Mouse (Mus musculus) kidney, adult 18-20 months (tissue): Measurements from ENCODE around the gene Hnrnpa2b1.
"Not testable (repeated sequence)": the region's sequence is repeated elsewhere in the genome, so short reads cannot be mapped to it uniquely, and the experiment has no call there.

ENCODE experiments used
- DNase-seq: peaks from one replicate; pipeline ENCODE4 v3.0.0; 2021

The Hnrnpa2b1 gene

GRCm38 (mm10) chr6:51469715-51470310, at the start of gene Hnrnpa2b1:
Hnrnpa2b1 (minus strand) TSS chr6:51469894.
- peak; percentile 100 for DNase-seq

GRCm38 (mm10) chr6:51514860-51515259, 45.2 kb upstream of the Hnrnpa2b1 start:
- DNase-seq: no peak

DNA sequence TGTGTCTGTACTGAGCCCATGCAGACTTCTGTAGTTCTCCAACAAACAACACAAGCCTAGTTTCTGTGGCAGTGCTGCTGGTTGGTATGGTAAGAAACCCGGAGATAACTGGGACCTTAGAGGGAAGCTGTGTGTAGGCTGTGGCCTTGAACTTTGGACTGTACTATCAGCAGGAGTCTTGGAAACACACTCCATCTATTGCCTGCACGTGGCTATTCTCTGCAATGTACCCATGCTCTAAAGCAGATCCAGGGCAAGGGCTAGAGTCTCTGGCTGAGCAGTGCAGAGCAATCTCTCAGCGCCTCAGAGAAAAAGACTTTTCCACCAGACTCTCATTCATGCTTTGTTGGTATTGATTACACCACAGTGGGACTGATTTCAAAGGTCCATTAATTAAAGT, 44.1 kb upstream of the Hnrnpa2b1 start:
- no peak for DNase-seq

- DNase-seq: no peak
Measured at GRCm38 (mm10) chr6:51510946-51511345, 41.3 kb upstream of the Hnrnpa2b1 start.

DNA sequence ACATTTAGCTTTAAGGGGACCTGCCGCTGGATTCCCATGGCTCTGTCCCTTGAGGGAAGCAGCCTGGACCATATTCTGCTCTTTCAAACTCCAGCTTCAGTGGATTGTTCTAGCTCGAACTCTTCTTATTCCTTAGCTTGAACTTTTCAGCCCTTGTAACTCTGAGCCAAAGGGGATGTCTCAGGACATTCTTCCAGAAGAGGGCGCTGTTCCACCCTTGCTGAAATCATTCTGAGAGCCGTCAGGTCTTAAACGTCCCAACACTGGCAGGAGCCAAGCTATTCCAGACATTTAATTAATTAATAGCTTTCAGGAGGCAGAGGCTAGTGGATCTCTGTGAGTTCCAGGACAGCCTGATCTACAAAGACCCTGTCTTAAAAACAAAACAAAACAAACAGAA, 40.4 kb upstream of the Hnrnpa2b1 start:
- peak; percentile 51 for DNase-seq

GRCm38 (mm10) chr6:51508750-51509648, 39.3 kb upstream of the Hnrnpa2b1 start:
- DNase-seq: peak; percentile 74

GRCm38 (mm10) chr6:51507556-51507955, 37.9 kb upstream of the Hnrnpa2b1 start:
- DNase-seq: no peak

DNA sequence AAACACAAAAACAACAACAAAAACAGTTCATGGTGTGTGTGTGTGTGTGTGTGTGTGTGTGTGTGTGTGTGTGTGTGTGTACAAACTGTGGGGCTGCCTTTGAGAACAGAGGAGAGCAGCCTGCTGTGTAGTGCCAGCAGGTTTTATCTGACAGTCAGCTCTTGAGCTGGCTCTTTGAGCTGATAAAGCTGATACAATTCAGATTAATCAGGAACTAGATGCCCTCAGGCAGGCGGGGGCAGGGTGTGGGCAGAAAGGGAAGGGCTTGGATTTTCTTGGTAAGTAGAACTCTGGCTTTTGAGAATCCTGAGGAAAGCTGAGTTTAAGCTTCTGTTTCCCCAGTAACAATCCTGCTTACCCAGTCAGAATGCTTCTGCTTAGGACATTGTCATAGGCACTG, 36.0 kb upstream of the Hnrnpa2b1 start:
- no peak for DNase-seq

DNA sequence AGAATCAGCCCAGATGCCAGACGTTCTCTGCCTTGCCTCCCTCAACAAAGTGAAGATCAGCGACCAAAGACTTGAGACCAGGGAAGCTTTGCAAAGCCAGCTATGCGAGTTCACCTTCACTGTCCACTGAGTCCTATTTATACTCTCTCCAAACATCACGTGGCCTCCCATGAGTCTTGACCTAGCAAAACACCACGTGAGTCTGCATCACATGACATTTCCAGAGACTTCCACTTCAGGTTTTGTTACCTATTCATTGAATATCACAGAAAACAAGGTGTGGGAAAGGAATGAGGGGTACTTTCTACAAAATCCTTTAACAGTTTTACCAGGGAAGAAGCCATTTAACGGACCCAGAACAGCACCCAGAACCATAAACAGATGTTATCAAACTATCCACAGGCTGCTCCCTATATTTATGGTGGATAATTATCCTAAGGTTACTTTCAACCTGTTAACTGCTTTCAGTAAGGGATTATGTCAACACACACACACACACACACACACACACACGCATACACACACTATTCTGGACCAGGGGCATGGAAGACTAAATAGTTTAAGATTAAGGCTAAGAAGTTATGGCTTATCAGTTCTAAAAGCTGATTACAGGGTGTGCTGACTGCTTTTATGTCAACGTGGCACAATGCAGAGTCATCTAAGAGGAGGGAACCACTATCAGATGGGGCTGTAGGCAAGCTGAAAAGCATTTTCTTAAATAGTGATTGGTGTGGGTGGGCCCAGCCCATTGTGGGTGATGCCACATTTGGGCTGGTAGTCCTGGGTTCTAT, 27.8 kb upstream of the Hnrnpa2b1 start:
- no peak for DNase-seq

- DNase-seq: peak; percentile 45
Measured at GRCm38 (mm10) chr6:51489787-51490186, 20.1 kb upstream of the Hnrnpa2b1 start.

DNA sequence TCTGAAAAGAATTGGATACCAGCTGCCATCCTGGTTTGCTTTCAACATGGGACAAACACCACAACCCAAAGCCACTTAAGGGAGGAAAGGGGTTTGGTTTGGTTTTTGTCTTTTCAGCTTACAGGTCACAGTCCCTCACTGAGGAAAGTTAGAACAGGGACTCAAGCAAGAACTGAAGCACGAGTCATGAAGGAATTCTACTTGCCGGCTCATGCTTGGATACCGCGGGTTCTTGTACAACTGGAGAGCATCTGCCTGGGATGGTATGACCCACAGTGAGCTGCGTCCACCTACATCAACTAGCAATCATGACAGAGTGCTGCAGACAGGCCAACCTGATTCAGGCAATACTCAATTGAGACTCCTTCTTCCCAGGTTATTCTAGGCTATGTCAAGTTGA, 17.0 kb upstream of the Hnrnpa2b1 start:
- no peak for DNase-seq

DNA sequence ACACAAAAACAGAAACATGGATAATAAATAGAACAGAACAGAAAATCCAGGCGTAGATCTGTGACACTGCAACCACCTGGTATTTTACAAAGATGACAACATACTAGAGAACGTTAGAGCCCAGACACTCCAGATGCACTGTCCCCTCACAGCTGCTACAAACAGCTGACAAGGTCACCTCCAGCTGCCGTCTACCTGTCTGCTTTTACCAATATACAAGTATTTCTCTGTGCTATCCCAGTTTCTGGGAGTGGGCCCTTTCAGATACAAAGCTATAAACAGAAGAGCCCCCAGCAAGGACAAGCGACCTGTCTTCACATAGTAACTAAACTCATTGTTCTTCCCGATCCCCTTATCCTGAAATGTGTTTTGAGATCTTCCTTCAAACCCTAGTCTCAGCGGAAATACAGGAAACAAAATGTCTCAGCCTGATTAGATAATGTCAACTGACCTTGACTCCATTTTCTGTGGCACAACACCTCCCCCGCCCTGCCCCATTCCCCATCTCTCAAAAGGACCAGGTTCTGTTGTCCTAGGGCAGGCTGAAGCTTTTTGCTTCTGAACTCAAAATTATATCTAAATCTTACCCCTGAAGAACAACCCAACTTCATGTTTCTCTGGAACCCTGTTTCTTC, 16.5 kb upstream of the Hnrnpa2b1 start:
- no peak for DNase-seq

DNA sequence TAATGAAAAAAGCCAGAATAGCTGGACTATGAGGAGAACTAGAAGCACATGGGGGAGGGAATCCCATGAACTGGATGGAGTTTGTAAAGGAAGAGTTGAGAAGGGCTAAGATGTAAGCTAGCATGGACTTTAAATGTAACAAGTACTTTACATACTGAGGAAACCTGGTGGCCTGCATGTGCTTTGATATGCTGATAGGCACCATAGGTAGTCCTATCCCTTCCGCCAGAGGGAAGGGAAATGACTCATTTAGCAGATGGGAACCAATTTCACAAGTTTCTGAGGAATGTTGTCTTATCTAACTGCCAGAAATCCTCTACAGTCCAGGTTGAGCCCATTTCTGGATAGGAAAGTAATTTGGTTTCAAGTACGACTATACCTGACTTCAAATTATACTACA, 16.0 kb upstream of the Hnrnpa2b1 start:
- DNase-seq: no peak

GRCm38 (mm10) chr6:51484556-51484955, 14.9 kb upstream of the Hnrnpa2b1 start:
- not testable (repeated sequence) for DNase-seq

GRCm38 (mm10) chr6:51483861-51484260, 14.2 kb upstream of the Hnrnpa2b1 start:
- DNase-seq: no peak

DNA sequence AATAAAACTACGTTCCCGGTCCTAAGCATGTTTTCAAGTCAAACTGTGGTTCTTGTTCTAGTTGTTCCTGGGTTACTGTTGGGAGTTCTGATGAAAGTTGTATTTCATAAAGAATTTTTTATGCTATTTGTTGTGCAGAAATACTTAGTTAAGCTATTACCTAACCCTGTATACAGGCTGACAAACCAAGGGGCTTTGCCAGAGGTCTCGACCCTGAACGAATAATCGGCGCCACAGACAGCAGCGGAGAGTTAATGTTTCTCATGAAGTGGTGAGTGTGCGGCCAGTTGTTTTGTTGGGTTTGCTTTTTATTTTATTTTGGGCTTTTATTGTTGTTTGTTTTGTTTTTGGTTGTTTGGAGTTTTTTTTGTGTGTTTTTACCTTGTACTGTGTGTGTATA, 11.9 kb upstream of the Hnrnpa2b1 start:
- DNase-seq: no peak

DNA sequence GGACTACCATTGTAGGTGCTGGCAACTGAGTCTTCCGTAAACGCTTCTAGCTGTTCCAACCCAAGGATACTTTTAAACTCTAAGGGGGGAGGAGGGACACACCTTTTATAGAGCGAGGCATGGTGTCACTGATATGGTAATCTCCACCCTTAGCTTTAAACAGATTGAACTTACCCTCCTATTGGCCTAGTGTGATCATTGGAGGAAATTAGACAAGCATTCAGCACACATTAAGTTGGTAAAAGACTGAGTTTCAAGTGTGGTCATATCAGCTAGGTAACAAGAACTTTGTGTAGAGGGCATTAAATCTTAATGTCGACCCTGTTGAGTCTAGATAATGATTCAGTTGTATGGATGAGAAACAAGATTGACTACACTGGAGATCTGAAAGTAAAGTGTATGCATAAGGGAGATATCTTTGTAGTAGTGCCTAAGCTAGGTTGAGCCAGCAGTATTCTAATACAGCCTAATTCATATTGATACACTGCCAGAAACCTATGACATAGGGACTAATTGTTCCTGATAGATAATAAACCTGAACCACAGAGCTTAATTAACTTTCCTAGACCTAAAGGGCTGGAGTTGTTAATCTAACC, 9.5 kb upstream of the Hnrnpa2b1 start:
- DNase-seq: no peak

GRCm38 (mm10) chr6:51472213-51472612, 2.5 kb upstream of the Hnrnpa2b1 start:
- DNase-seq: no peak

- no peak for DNase-seq
Measured at GRCm38 (mm10) chr6:51471782-51472181, 2.1 kb upstream of the Hnrnpa2b1 start.

DNA sequence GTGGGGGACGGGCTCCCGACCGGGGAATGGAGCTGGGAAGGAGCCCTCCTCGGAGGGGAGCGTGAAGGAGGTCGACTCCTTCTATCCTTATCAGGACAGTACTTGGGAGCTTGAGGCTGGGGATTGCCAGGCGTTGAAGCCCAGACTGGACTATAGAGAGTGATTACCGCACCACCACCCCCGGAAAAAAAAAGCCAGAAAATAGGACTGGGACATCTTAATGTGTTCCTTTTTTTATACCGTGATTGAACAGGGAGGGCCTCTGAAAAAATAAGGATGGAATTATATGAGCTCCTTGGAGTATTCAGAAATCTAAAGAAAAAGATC, 1.4 kb upstream of the Hnrnpa2b1 start:
- DNase-seq: no peak

DNA sequence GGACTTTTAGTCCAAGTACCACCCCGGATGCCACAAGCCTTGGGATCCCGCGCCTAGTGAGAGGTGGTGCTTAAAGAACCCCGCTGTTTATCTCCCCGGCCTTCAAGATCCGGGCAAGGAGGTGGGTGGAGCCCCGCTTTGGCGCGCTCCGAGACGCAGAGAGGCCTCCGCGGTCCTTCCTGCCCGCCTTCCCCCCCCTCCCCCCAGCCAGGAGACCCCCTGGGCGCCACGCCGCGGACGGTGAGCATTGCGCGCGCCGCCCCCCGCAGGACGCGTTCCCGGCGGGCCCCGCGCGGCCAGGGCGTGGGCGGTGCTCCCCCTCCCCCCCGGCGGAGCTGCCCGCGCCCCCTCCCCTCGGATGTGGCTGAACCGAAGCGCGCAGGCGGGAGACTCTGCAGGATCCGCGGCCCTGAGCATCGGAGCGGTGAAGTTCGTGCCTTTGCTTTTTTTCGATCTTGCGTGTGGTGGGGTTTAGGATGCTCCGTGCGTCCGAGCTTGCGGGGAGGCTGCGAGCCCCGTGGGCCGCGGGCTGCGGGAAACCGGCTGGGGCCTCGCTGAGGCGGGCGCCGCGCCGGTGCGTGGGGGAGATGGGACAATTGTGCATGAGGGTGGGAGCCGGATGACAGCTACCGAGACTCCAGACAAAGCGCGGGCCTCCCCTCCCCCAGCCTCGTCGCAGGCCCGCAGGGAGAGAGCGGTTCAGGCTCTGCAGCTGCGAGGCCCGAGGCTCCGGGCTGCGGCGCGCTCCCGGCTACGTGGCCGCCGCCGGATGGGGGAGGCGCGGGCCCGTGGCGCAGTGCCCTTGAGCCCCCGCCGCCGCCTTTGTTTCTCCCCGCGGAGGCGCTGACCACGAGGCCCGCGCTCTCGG, 851 bp upstream of the Hnrnpa2b1 start, which contains the start of gene Cbx3:
Gene Cbx3, plus strand, starts transcription at position 50 of the 868 bp plus-strand sequence.
- DNase-seq: peak; percentile 79
